Mouse (Mus musculus) ES-Bruce4 (cell line): ENCODE data around the gene Bmpr2.

ENCODE experiments used
- EP300 ChIP-seq: IDR thresholded peaks from 2 replicates; pipeline ENCODE4 v1.6.1; 2011; ENCODE audit warnings: low read depth, low read length; ENCODE audit not compliant: insufficient read depth
- POLR2A ChIP-seq: IDR thresholded peaks from one replicate; pipeline ENCODE4 v1.8.1; 2011; ENCODE audit warnings: low read length; ENCODE audit not compliant: insufficient read depth

DNA sequence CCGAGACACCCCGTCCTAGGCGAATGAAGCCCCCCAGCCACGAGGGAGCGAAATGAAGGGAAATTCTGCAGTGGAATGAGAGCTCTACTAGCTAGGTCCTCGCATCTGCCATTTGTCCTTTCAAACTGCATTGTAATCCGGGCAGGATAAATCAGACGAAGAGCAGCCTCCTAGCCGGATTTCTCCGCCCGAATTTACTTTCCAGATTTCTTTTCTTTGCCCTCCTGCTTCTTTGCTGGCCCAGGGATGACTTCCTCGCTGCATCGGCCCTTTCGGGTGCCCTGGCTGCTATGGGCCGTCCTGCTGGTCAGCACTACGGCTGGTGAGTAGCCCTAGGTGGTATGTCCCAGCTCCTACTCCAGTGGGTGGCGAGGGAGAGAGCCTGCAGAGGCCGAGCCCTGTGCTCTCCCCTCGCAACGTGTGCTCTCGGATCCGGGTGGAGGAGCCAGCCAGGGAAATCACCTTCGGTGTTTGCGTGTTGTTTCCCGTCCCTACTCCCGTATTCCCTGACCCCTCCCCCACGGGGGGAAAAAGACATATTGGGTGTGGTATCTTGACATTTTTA is 1.3 kb downstream of the Bmpr2 start:
- TF ChIP-seq EP300: no peak
- no peak for TF ChIP-seq POLR2A
